Mouse (Mus musculus): ENCODE measurements around the gene Hist1h3i.
"Not testable (repeated sequence)": the region's sequence is repeated elsewhere in the genome, so short reads cannot be mapped to it uniquely, and the experiment has no call there.

Hist1h3i gene

GRCm38 (mm10) chr13:21783255-21783617 is at the start of gene Hist1h3i:
TSS of gene Hist1h3i (minus strand) at chr13:21783370.
- DNase-seq (ENCODE audit: low read depth): peak; percentile 91

GRCm38 (mm10) chr13:21831418-21832394 is 48.5 kb upstream of the Hist1h3i start, which contains the start of gene Hist1h4n:
TSS of gene Hist1h4n (minus strand) at chr13:21832196.
- DNase-seq (ENCODE audit: low read depth): not testable (repeated sequence)

DNA sequence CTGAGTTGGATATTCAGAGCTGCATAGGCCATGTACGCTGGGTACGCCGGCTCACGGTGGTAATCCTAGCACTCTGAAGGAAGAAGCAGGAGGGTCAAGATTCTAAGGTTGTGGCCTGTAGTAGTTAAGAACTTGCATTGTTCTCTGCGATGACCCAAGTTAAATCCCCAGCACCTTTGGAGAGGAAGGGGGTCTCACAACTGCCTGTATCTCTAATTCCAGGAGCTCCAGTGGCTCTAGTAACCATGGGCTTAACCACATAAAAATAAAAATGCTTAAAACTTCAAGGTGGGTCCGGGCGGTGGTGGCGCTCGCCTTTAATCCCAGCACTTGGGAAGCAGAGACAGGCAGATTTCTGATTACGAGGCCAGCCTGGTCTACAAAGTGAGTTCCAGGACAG is 47.2 kb upstream of the Hist1h3i start:
- DNase-seq (ENCODE audit: low read depth): no peak

GRCm38 (mm10) chr13:21828511-21828910 is 45.3 kb upstream of the Hist1h3i start:
- DNase-seq (ENCODE audit: low read depth): no peak

- DNase-seq (ENCODE audit: low read depth): not testable (repeated sequence)
Observed at GRCm38 (mm10) chr13:21820082-21820890, 37.1 kb upstream of the Hist1h3i start.

DNA sequence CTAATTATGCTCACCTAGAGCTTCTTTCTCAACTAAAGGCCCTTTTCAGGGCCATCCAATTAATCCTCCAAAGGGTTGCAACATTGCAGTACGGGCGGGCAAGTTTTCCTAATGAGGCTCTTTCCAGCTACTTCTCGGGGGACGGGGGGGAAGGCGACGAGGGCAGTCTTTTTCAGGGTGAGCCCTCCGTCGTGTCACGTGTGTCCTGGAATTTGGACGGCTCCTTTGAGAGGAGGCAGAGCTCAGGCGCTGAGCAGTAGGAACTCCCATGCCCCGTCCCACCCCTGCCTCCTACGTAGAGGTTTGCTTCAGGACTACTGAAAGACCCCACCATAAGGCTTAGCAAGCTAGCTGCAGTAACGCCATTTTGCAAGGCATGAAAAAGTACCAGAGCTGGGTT is 28.9 kb upstream of the Hist1h3i start:
- not testable (repeated sequence) for DNase-seq (ENCODE audit: low read depth)

GRCm38 (mm10) chr13:21811539-21811938 is 28.4 kb upstream of the Hist1h3i start, which contains the start of gene Hist1h4m:
TSS of gene Hist1h4m (plus strand) at chr13:21811746.
- DNase-seq (ENCODE audit: low read depth): not testable (repeated sequence)

- DNase-seq (ENCODE audit: low read depth): not testable (repeated sequence)
Observed at GRCm38 (mm10) chr13:21811074-21811473, 27.9 kb upstream of the Hist1h3i start.

DNA sequence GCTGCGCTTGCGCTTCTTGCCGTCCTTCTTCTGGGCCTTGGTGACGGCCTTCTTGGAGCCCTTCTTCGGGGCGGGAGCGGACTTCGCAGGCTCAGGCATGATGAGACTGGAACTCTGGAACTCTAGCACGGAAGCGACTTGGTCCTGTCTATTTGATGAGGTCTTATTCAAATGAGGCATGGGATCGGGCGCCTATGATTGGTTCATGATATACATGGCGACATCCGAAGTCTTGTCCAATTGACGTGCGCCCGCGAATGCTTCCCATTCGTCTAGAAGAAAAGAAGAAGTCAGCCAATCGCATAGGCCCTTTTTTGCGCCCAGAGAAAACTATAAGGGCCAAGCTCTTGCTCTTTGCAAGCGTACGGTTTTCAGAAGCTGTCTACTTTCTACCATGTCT is 26.9 kb upstream of the Hist1h3i start, which contains the start of the genes Hist1h2bq and Hist1h2ao:
Gene Hist1h2bq (minus strand): TSS at position 125 of the 400 bp plus-strand sequence.
Gene Hist1h2ao (plus strand): TSS at position 393 of the 400 bp plus-strand sequence.
- not testable (repeated sequence) for DNase-seq (ENCODE audit: low read depth)

DNA sequence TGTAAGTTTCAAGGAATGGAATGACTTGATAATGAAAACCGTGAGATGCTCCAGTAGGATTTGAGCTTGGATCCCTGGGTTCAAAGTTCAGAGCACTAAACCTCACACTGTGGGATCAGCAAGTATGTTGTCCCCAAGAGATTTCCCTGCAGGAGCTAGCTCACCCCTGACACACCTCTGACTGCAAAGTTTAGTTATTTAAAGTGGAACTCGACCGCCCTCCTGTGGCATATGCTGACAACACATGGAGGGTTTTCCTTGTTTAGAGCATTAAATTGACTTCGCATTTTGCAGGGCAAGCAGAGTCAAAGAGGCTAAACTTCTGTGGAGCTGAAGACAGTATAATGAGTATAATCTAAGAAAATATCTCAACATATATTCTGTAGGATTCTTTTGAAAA is 19.9 kb upstream of the Hist1h3i start:
- not testable (repeated sequence) for DNase-seq (ENCODE audit: low read depth)

- DNase-seq (ENCODE audit: low read depth): not testable (repeated sequence)
Observed at GRCm38 (mm10) chr13:21797163-21797562, 14.0 kb upstream of the Hist1h3i start.

DNA sequence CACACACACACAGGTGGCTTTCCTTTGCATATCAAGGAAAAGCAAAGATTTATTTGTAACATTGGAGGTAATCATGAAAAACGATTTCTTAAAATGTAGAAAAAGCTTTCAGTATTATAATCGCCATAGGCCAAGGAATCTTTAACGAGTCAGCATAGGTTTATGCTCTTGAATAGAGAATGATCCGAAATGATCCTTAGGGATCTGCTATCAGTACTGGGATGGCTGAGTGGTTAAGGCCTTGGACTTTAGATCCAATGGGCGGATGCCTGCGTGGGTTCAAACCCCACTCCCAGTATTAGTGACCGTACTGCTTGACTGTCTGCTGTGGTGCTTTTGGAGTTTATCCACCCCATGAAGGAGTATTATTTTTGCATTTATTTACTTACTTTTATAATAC is 12.4 kb upstream of the Hist1h3i start:
- DNase-seq (ENCODE audit: low read depth): no peak

GRCm38 (mm10) chr13:21790601-21791283 is 7.6 kb upstream of the Hist1h3i start:
- no peak for DNase-seq (ENCODE audit: low read depth)

DNA sequence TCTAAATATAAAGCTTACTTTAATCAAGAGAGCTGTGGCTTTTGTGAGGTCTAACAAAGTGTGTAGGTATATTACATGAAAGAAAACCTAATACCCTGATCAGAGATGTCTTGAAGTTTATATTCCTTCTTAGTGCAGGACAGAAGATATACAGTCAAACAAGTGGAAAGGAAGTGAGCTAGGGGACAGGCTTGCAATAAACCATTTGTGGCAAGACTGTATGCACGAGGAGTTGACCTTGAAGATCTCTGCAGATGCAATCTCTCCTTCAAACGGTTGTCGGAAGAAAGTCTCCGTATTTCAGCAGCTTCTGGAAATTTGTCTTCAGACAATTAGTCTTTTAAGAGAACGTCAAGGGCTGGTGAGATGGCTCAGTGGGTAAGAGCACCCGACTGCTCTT is 6.8 kb upstream of the Hist1h3i start:
- DNase-seq (ENCODE audit: low read depth): no peak

DNA sequence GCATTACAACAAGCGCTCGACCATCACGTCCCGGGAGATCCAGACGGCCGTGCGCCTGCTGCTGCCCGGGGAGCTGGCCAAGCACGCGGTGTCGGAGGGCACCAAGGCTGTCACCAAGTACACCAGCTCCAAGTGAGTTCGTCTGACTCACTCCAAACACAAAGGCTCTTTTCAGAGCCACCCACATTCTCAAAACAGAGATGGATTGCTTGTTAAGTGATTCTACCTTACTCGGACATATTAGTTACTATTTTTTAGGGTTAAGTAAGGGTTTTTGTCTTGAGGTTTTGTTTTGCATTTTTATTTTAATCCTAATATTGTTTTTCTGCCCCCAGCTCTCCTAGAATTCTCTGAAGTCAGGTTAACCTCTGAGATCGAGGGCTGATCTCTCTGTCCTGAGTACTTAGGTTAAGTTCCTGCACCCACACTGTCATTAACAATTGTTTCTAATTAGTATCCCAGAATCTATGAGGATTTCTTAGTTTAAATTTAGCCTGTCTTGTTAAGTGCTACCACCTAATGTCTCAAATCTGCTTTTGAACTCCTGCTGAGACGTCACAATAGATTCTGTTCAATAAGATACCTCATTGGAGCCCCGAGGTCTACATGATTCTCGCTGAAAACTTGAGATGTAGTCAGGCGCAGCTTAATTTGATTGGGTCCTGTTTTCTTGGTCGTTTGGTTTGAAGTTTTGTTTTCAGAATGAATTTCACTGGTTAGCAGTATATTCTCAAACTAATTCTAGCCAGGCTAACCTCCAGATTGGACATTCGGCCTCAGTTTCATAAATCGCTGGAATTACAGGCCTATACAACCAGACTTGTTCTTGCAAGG is 4.8 kb upstream of the Hist1h3i start:
- DNase-seq (ENCODE audit: low read depth): peak; percentile 34

- peak; percentile 95 for DNase-seq (ENCODE audit: low read depth)
Observed at GRCm38 (mm10) chr13:21786899-21787629, 3.9 kb upstream of the Hist1h3i start, which contains the start of the genes Hist1h2an and Hist1h2bp. TSS of gene Hist1h2an (minus strand) at chr13:21787218. TSS of gene Hist1h2bp (plus strand) at chr13:21787461.

- peak; percentile 54 for DNase-seq (ENCODE audit: low read depth)
Observed at GRCm38 (mm10) chr13:21786189-21786898, 3.2 kb upstream of the Hist1h3i start.

- DNase-seq (ENCODE audit: low read depth): no peak
Observed at GRCm38 (mm10) chr13:21784311-21784710, 1.1 kb upstream of the Hist1h3i start.

DNA sequence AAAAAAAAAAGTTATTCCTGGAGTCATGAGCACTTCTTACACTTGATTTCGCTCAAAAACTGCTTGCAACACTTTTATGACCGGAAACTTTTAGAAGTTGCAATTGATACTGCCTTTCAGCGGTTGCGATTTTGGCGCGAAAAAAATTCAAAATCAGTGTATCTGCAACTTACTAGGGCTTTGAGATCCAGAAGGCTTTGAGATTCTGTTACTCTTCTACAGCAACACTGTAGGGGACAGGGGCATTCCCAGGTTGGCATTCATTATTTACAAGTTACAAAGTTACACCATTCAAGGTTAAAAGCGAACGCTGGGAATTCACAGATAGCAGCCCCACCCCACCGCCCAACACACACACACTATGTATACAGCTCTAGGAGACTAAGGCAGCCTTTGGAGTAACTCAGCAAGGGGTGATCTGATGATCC is 578 bp upstream of the Hist1h3i start:
- DNase-seq (ENCODE audit: low read depth): peak; percentile 80
